Mouse (Mus musculus) liver, adult 2 months (tissue): ENCODE results near the gene Rag2.

Source experiments
- CTCF ChIP-seq: fragments of 200-500 bp; IDR thresholded peaks from 2 replicates; pipeline ENCODE4 v1.5.1; 2011; ENCODE audit warnings: low read depth, low read length, control low read depth
- POLR2A ChIP-seq: fragments of 200-500 bp; IDR thresholded peaks from 2 replicates; pipeline ENCODE4 v1.6.1; 2011; ENCODE audit warnings: low read length, control low read depth; ENCODE audit not compliant: insufficient read depth; ENCODE audit errors: extremely low read depth

- no peak for TF ChIP-seq POLR2A
- no peak for TF ChIP-seq CTCF
Measured at GRCm38 (mm10) chr2:101652204-101652920, 27.8 kb downstream of the Rag2 start.
